Mouse (Mus musculus) CH12.LX (cell line): Measurements from ENCODE around the gene Slc37a3. TPM values are rescaled to one million over a fixed set of nuclear protein-coding genes. Genes with fewer than 3 reads are reported as not detected.

Experiments used
- DNase-seq: peaks from one replicate; pipeline ENCODE4 v3.0.0-alpha.2; 2013; ENCODE audit errors: extremely low read depth
- H3K27ac ChIP-seq: 2 replicates; pipeline ENCODE4 v1.5.1; 2012; ENCODE audit warnings: low read depth, mild to moderate bottlenecking, control low read depth, moderate library complexity; ENCODE audit not compliant: insufficient read depth
- H3K27me3 ChIP-seq: replicated peaks from 2 replicates; pipeline ENCODE3; 2012; ENCODE audit warnings: inconsistent platforms
- H3K36me3 ChIP-seq, 2 experiments: replicated peaks in 1 of 2; 2 replicates each; pipeline versions ENCODE3 to v1.6.1; 2012; ENCODE audit warnings: inconsistent platforms in 1 of 2, low read length in 1 of 2, mild to moderate bottlenecking in 1 of 2, mixed read lengths in 1 of 2, moderate library complexity in 1 of 2; ENCODE audit not compliant: control insufficient read depth in 1 of 2, insufficient read depth in 1 of 2
- H3K4me1 ChIP-seq, 2 experiments: 2 replicates each; pipeline ENCODE4 v1.6.1; 2012; ENCODE audit warnings: inconsistent platforms in 1 of 2, moderate library complexity in 1 of 2; ENCODE audit not compliant: insufficient read depth in 2 of 2, control insufficient read depth in 1 of 2
- H3K4me2 ChIP-seq: 2 replicates; pipeline ENCODE4 v1.6.1; 2012; ENCODE audit warnings: low read depth, mild to moderate bottlenecking, control low read depth; ENCODE audit not compliant: poor library complexity, insufficient read depth, severe bottlenecking
- H3K4me3 ChIP-seq, 3 experiments: fragments of 150-350 bp in 1 of 3; sonication (generic) in 1 of 3; replicated peaks in 1 of 3; 2 replicates each; pipeline versions ENCODE3 to v1.5.1; 2011 to 2012; ENCODE audit warnings: low read depth in 2 of 3, low read length in 2 of 3, mild to moderate bottlenecking in 2 of 3, moderate library complexity in 2 of 3, control low read depth in 1 of 3, improper control_type of control experiment in 1 of 3, inconsistent platforms in 1 of 3, mixed read lengths in 1 of 3; ENCODE audit not compliant: poor library complexity in 1 of 3
- H3K79me2 ChIP-seq: replicated peaks from 2 replicates; pipeline ENCODE4 v1.6.1; 2012; ENCODE audit warnings: mild to moderate bottlenecking, moderate library complexity; ENCODE audit not compliant: control insufficient read depth, poor library complexity, insufficient read depth, severe bottlenecking; ENCODE audit errors: extremely low read depth
- H3K9ac ChIP-seq: 2 replicates; pipeline ENCODE4 v1.6.1; 2012; ENCODE audit warnings: low read depth, mild to moderate bottlenecking, control low read depth, moderate library complexity; ENCODE audit not compliant: insufficient read depth
- H3K9me3 ChIP-seq: replicated peaks from 2 replicates; pipeline ENCODE3; 2012; ENCODE audit warnings: low read length, inconsistent platforms, mixed read lengths
- BHLHE40 ChIP-seq: IDR thresholded peaks from 2 replicates; pipeline ENCODE4 v1.6.1; 2011; ENCODE audit warnings: mild to moderate bottlenecking, low read depth, low read length, improper control_type of control experiment
- CHD1 ChIP-seq: IDR thresholded peaks from 2 replicates; pipeline ENCODE4 v1.6.1; 2012; ENCODE audit warnings: low read depth, low read length, improper control_type of control experiment, inconsistent platforms
- CTCF ChIP-seq, 2 experiments: IDR thresholded peaks in 1 of 2; conservative IDR thresholded peaks in 1 of 2; 2 replicates each; pipeline ENCODE4 v1.5.1; 2011 to 2012; ENCODE audit warnings: low read depth in 2 of 2, low read length in 2 of 2, improper control_type of control experiment in 1 of 2, inconsistent platforms in 1 of 2, mild to moderate bottlenecking in 1 of 2, moderate library complexity in 1 of 2
- EP300 ChIP-seq: IDR thresholded peaks from 2 replicates; pipeline ENCODE4 v1.6.1; 2011; ENCODE audit warnings: low read length, improper control_type of control experiment
- ETS1 ChIP-seq: conservative IDR thresholded peaks from 2 replicates; pipeline ENCODE4 v1.6.1; 2012; ENCODE audit warnings: low read depth, mild to moderate bottlenecking, inconsistent platforms, low read length, improper control_type of control experiment, moderate library complexity
- HCFC1 ChIP-seq: IDR thresholded peaks from 2 replicates; pipeline ENCODE4 v1.6.1; 2012; ENCODE audit warnings: low read depth, mild to moderate bottlenecking, inconsistent platforms, low read length, improper control_type of control experiment
- MEF2A ChIP-seq: IDR thresholded peaks from 2 replicates; pipeline ENCODE4 v1.6.1; 2014; ENCODE audit warnings: low read depth, mild to moderate bottlenecking, inconsistent platforms, low read length, improper control_type of control experiment, borderline replicate concordance
- MXI1 ChIP-seq: IDR thresholded peaks from 2 replicates; pipeline ENCODE4 v1.6.1; 2011; ENCODE audit warnings: mild to moderate bottlenecking, low read depth, low read length, improper control_type of control experiment
- NELFE ChIP-seq: IDR thresholded peaks from 2 replicates; pipeline ENCODE4 v1.6.1; 2011; ENCODE audit warnings: low read depth, low read length, improper control_type of control experiment
- PAX5 ChIP-seq: IDR thresholded peaks from 2 replicates; pipeline ENCODE4 v1.6.1; 2012; ENCODE audit warnings: low read length, inconsistent platforms, mixed read lengths
- POLR2A ChIP-seq: IDR thresholded peaks from 2 replicates; pipeline ENCODE4 v1.6.1; 2011; ENCODE audit warnings: low read depth, mild to moderate bottlenecking, improper control_type of control experiment, low read length
- SMC3 ChIP-seq: IDR thresholded peaks from 2 replicates; pipeline ENCODE4 v1.6.1; 2011; ENCODE audit warnings: low read depth, low read length, improper control_type of control experiment
- UBTF ChIP-seq: IDR thresholded peaks from 2 replicates; pipeline ENCODE4 v1.6.1; 2012; ENCODE audit warnings: low read depth, mild to moderate bottlenecking, inconsistent platforms, low read length, improper control_type of control experiment, moderate library complexity
- dilution Hi-C: fragments of 300-500 bp; cut with MboI; formaldehyde crosslinking; loops from 2 replicates; pipeline ENCODE4 v1.14.3; 2020; ENCODE audit warnings: low sequenced_read_pairs; ENCODE audit not compliant: extremely low pct_unique_long_range_greater_than_20kb, extremely low pct_ligation_motif_present
- in situ Hi-C: fragments of 300-500 bp; cut with MboI; formaldehyde crosslinking; loops from 3 replicates; pipeline ENCODE4 v1.14.3; 2019; ENCODE audit warnings: low sequenced_read_pairs, low pct_ligation_motif_present, low pct_unique_long_range_greater_than_20kb, mixed read lengths
- polyA plus RNA-seq: library from polyadenylated mRNA; unstranded; fragments of >175 nt; gene quantifications from 2 replicates; pipeline ENCODE4 v1.2.1, GENCODE M21; 2012; ENCODE audit warnings: low read depth; ENCODE audit not compliant: insufficient read length
- total RNA-seq, 2 experiments: library from RNA; depleted of rRNA; stranded (reverse); fragments of 300-350 nt in 1 of 2; fragments of >200 nt in 1 of 2; gene quantifications; 2 replicates each; pipeline ENCODE4 v1.2.3; 2012 to 2014

Slc37a3 gene
- total and polyA plus RNA-seq, 3 experiments, result 2.6 to 8.7 (median 8.0) TPM

GRCm38 (mm10) chr6:39425181-39425580 is 47.7 kb upstream of the Slc37a3 start:
- Histone ChIP-seq H3K9me3 (no peaks in the 10 kb centered on the region), H3K4me2 (no peak overlapping the region), H3K27ac (no peak overlapping the region), H3K27me3 (peaks cover 5% of the 10 kb centered on the region), H3K9ac (no peak overlapping the region), H3K36me3 (no peaks in the 10 kb centered on the region), H3K4me1 (peaks cover 2 to 6% of the 10 kb centered on the region in 2 experiments; a peak in 2 of 4 replicates), H3K79me2 (no peaks in the 10 kb centered on the region), H3K4me3 (no peak overlapping the region)
- dilution Hi-C loops, result no loop called here
- DNase-seq, result no peak
- in situ Hi-C loops, result no loop called here
- TF ChIP-seq MEF2A (no peak), MXI1 (no peak), UBTF (no peak)

- H3K4me2 ChIP-seq, result no peak overlapping the region
- no peak for TF ChIP-seq HCFC1
- no peak for TF ChIP-seq BHLHE40
- no peak for TF ChIP-seq NELFE
- H3K4me3 ChIP-seq, result no peak overlapping the region
- H3K4me1 ChIP-seq, result peaks cover 2 to 13% of the 10 kb centered on the region in 2 experiments; a peak in 2 of 4 replicates
- H3K27ac ChIP-seq, result no peak overlapping the region
- no peaks in the 10 kb centered on the region for H3K36me3 ChIP-seq
- no peak for DNase-seq
- dilution Hi-C loops (no loop called here), in situ Hi-C loops (no loop called here)
- H3K79me2 ChIP-seq, result no peaks in the 10 kb centered on the region; the same call in 1 of the 2 replicates
- H3K9me3 ChIP-seq, result no peaks in the 10 kb centered on the region
- H3K27me3 ChIP-seq, result peaks cover 5% of the 10 kb centered on the region
- no peak overlapping the region for H3K9ac ChIP-seq
Observed at GRCm38 (mm10) chr6:39423686-39424085, 46.2 kb upstream of the Slc37a3 start.

- Histone ChIP-seq H3K4me3 (no peak overlapping the region), H3K9me3 (no peaks in the 10 kb centered on the region), H3K4me2 (no peak overlapping the region), H3K79me2 (peaks cover under 1% of the 10 kb centered on the region), H3K4me1 (peaks cover 4 to 18% of the 10 kb centered on the region in 2 experiments; a peak in 2 of 4 replicates), H3K36me3 (no peaks in the 10 kb centered on the region), H3K9ac (no peak overlapping the region), H3K27ac (no peak overlapping the region), H3K27me3 (peaks cover 5% of the 10 kb centered on the region)
- no peak for TF ChIP-seq EP300
- no peak for TF ChIP-seq SMC3
- TF ChIP-seq CTCF (conservative IDR thresholded peaks at IDR 0.05 in 1 of 2, IDR thresholded peaks at IDR 0.05 in 1 of 2; ENCODE audit: low read depth in 2 of 2, low read length in 2 of 2), result no peak
- TF ChIP-seq MEF2A, result no peak
- TF ChIP-seq ETS1, result no peak
- no peak for TF ChIP-seq PAX5
- no peak for TF ChIP-seq POLR2A
- TF ChIP-seq CHD1, result no peak
- dilution Hi-C loops (no loop called here), in situ Hi-C loops (no loop called here)
- DNase-seq, result no peak
Observed at GRCm38 (mm10) chr6:39423130-39423551, 45.7 kb upstream of the Slc37a3 start.
